Mouse (Mus musculus) mouse trophoblast stem cell (cell line): Measurements from ENCODE around the gene Kazald1.

Experiments used
- in situ Hi-C, 2 experiments: fragments of 300-500 bp; cut with MseI, MboI; formaldehyde crosslinking; loops; 2 replicates in 1 of 2; 3 replicates in 1 of 2; pipeline ENCODE4 v1.15.1; 2025

Kazald1 gene

DNA sequence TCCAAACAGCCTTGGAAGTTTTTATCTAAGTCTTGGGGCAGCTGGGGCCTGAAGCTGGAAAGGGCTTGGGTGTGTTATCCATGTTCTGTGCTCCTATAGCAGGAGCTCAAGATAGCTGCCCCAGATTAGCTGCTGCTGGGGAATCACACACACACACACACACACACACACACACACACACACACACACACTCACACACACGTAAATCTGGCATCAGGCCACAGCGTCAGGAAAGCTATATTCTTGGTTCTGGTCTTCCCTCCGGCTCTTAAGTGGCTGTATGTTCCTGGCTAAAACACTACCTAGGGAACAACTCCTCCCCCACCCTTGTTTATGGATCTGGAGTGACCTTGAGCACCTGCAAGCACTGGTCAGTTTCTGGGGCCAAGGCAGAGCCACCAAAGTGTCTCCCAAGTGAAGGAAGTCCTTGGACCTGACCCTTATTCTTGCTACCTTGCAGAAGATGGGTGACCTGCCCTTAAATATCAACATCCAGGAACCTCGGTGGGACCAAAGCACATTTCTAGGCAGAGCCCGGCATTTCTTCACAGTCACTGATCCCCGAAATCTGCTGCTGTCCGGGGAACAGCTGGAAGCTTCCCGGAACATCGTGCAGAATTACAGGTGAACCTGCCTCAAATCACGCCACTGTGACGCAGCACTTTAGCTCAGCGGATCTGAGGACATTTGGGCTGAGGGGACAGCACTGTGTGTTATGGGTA is 26.2 kb upstream of the Kazald1 start:
- in situ Hi-C loops, result no loop called here

DNA sequence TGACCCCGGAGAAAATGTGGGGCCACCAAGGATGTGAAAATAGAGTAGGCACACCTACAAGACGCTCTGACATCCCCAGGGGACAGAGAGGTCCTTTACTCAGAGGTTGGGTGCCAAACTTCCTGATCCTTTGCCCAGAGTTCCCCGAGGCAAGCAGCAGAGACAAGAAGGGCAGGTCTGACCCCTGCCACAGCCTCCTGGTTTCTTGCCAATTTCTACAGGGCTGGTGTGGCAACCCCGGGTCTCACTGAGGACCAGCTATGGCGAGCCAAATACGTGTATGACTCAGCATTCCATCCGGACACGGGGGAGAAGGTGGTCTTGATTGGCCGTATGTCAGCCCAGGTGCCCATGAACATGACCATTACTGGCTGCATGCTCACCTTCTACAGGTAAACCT is 25.5 kb upstream of the Kazald1 start:
- in situ Hi-C loops, result no loop called here

DNA sequence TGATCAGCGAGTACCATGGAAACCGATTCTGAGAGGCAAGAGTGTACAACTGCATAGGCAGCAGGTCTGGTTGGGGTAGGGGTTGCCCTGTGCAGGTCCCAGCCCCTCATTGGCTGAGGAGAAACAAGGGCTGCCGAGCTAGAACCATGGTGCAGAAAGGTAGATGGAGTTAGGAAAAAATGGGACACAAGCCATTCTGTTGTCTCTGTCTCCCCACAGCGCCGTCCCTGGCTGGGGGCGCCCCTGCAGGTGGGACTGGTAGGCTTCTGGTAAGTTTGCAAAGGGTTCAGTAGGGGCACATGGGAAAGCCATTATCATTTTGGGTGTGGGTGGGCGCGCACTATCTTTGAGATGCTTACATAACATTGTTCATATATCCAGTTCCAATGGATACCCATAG is 21.6 kb upstream of the Kazald1 start:
- in situ Hi-C loops, result no loop called here

DNA sequence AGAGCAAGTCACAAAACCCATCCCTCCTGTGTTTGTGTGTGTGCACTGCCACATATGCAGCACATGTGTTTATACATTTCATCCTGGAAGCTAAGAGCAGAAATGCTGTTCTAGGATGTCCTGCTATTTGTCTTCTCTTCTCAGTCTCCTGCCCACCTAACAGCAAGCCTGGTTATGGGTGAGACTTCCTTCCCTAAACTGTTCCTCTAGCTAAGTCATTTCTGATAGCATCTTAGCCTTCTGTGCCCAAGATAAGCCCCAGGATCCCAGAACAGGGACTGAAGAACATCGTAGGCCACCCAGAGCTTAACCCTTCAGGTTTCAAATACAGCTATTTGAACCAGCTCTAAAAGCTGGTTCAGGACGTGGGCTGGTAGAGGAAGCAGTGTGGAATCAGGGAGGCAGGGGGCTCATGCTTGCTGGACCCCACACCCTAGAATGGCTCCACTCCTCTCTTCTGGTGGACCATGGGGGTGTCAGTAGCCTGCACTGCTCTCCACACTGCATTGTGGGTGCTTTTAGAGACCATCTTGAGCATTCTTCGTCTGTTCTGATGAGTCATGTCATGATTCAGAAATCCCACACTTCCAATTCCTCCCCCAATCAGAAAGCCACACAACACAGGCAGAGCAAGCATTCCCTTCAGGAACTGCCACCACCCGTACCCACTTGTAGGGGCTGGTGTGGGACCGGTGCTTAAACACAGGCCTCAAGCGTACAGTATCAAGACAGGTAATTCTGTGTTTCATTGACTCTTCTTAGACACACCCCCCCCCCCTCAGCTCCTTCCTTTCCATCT is 19.9 kb upstream of the Kazald1 start:
- in situ Hi-C loops, result no loop called here

DNA sequence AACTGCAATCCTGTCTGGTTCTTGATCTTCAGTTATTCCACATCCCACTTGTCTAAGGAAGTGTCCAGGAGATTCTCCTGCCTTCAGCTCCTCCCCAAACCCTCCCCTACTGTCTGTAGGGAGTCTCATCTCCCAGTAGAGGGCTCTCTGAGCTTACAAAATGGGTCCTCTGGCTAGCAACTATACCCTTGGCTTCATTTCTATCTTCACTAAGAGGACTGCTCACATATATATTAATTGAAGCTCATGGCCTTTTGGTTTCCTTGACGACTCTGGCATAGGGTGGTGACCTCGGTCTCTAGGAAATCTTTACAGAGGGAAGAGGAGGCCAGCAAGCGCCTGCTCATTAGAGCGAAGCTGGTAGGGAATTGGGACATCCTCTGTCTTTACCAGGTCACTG is 18.7 kb upstream of the Kazald1 start:
- in situ Hi-C loops, result no loop called here

DNA sequence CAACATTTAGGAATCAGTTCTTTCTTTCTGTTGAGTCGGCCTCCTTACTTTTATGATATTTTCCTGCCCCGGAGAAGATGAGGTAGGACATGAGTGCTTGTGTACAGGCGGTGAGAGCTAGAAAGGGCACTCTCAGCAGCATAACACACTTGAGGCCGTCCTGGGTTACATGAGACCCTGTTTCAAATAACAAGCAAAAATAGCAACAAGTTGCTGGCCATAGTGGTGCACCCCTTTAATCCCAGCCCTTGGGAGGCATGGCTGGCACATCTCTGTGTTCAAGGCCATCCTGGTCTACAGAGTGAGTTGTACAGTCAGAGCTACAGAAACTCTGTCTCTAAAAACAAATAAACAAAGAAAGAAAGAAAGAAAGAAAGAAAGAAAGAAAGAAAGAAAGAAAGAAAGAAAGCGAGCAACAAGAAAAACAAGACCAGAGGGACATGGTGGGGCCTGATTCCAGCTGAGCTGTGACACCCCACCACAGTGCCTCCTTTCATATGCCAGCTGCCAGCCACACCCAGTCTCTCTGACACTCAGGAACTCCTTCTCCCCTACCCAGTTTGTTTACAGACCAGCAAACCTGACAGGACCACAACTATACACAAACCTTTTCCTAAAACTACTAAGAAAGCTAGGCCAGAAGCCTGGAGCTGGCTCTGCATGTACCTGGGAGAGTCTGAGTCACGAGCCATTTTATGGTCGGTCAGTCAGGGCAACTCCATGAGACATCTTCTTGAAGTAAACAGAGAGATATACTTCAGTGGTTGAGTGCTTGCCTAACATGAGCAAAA is 17.9 kb upstream of the Kazald1 start:
- in situ Hi-C loops, result no loop called here

DNA sequence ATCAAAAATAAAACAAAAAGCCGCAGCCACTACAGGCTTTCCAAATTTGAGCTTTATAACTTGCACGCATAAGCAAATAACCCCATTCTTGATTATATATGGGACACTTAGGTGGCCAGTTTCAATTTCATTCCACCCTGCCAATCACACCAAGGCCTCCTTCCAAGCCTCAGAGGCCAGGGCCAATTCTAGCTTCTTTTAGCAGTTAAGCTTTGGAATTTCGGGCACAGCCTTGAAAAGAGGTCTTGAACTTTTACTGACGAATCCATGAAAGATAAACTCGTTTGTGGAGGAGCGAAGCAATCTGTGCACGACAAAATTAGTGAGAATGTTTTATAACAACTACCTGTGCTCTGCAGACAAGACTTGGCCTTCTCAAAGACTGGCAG is 17.3 kb upstream of the Kazald1 start:
- in situ Hi-C loops, result no loop called here

DNA sequence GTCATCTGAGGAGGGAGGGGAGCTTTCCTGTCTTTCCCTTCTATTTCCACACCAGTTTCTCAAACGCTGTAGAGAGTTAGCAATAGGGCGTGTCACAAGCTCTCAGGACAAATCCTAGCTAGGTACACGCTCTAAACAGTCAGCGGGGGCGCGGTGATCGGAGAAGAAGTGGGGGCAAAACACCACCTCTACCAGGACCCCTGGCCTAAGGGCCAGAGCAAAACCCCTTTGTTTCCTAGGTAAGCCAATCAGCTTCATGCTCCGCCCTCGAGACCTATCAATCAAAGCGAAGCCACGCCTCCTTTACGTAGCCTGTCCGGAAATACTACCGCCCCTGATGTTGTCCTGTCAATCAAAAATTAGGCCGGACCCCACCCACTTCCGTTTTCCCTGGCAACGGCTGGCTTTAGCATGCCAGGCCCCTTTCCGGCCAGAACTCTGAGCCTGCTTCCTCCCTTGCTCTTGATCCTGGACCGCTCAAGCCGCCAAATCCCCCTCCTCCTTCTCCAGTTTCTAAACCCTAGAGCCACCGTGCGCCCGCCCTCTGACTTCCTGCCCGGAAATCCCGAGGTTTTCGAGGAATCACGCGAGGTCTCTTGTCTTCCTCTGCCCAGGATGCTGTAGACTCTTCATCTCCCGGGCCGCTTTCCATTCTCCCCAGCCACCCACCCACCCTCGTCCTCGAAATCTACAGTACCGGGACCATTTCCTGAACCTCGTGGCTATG is 16.8 kb upstream of the Kazald1 start:
- in situ Hi-C loops, result no loop called here

DNA sequence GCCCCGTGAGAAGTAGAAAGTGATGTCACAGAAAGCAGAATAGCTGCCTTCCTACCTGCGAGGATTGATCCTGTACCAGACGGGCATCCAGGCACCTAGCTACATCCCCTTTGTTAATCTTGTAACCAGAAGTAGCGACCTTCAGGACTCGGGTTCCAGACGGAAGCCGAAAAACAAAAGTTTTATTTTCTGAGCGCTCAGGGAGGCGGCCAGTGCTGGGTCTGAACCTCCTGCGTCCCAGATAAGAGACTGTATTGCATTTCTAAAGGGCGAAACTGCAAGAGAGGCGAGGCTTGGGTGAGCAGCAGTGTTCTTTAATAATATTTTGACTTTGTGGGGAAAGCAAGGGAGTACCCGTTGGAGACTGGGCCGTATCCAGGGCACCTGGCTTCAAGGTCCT is 16.2 kb upstream of the Kazald1 start:
- in situ Hi-C loops, result no loop called here

DNA sequence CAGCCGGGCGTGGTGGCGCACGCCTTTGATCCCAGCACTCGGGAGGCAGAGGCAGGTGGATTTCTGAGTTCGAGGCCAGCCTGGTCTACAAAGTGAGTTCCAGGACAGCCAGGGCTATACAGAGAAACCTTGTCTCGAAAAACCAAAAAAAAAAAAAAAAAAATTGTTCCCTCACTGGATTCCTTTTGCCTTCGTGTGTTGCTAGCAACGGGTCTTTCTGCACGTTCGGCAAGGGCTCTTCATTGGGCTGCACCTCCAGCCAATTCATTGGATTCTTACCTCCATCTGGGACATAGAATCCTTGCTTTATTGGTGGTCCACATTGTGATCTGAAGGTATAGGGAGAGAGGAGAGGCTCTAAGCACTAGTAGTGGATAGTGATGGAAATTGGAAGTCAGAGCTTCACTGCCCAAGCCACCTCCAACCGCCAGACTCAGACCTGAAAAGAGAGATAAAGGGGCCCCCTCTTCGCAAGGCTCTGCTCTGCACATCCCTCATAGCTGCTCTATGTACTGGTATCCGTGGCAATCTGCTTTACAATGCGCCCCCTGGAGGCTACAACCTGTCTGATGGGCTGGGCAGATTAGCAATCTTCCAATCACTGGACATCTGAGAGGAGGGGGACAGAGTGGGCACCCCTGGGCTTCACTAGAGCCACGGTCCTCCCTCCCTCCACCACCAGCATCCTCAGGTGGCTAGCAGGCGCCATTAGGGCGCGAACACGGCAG is 11.3 kb upstream of the Kazald1 start:
- in situ Hi-C loops, result no loop called here

DNA sequence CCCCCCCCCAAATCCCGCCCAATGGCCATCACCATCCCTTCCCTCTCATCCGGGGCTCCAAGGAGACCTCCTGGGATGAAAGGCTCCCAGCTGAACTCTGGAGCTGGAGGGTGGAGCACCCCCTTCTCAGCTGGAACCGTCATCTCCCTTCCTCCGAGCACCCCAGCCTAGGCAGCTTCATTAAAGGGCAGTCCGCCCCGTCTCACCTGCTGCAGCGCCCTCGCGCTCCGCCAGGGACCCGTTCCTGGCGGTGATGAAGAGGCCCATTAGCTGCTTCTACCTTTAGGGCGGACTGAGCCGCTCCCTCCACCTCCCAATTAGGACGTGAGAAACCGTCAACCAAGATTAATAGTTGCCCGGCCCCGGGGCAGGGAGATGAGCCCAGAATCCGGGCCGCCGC is 9.8 kb upstream of the Kazald1 start:
- in situ Hi-C loops, result no loop called here

DNA sequence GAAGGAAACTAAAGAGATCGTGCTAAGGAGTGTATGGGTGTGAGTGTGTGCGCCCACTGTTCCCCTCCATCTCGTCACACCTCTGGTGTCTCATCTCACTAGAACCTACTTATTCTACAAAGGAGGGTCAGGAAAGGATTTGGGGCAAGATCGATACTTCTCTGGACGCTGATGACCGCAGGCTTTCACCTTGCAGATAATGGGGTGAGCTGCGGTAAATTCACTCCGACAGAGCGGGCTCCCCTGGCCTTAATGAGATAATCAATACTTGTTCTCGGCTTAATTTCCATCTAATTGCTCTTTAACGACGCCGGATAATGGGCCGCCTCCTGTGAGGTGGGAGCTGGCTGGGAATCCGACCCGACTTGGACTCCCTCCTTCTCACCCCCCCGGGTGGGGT is 7.9 kb upstream of the Kazald1 start:
- in situ Hi-C loops, result no loop called here

DNA sequence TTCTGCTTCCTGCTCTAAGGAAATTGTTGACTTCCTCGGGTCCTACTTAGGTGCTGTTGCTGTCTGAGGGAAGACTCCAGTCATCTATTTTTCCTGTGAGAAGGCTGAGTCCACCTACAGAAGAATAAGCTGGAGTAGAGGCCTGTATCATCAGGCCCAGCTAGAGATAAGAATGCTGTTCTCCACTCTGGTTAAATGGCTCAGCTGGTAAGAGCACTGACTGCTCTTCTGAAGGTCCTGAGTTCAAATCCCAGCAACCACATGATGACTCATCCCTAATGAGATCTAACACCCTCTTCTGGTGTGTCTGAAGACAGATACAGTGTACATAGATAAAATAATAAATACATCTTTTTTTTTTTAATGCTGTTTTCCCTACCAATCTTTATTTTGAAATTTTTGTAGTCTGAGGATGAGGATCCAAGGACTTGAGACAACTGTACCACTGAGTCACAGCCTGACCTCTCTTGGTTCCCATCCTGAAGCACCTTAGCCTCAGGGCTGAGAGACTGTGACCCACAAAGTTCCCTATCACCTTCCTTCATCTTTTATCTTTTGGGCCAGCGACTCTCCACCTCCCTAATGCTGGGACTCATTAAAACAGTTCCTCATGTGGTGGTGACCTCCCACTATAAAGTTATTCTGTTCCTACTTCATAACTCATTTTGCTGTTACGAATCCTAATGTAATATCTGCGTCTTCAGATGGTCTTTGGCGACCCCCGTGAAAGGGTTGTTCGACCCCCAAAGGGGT is 7.1 kb upstream of the Kazald1 start:
- in situ Hi-C loops, result no loop called here

DNA sequence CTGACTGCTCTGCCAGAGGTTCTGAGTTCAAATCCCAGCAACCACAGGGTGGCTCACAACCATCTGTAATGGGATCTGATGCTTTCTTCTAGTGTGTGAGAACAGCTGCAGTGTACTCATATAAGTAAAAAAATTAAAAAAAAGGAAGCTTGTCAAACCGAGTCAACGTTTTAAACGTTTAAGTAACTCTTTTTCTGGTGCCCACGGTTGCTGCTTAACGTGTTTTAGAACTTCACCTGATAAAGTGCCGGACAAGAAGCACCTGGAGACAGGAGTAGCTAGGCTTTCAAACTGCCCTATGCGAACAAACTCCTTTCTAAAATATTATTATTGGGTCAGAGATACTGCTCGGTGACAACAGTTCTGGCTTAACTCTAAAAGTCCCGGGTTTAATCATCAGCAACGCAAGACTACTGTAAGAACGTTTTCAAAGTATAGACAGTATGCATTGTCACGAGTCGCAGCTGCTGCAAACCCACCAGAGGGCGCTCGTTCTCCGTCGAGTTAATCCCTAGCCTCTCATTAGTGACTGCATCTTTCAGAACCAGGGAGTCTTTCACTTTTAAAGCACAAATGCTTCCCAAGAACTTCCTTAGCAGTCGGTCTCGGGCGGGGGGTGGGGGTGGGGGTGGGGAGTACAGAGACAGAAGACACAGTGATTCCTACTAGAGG is 1.0 kb upstream of the Kazald1 start:
- in situ Hi-C loops, result no loop called here

DNA sequence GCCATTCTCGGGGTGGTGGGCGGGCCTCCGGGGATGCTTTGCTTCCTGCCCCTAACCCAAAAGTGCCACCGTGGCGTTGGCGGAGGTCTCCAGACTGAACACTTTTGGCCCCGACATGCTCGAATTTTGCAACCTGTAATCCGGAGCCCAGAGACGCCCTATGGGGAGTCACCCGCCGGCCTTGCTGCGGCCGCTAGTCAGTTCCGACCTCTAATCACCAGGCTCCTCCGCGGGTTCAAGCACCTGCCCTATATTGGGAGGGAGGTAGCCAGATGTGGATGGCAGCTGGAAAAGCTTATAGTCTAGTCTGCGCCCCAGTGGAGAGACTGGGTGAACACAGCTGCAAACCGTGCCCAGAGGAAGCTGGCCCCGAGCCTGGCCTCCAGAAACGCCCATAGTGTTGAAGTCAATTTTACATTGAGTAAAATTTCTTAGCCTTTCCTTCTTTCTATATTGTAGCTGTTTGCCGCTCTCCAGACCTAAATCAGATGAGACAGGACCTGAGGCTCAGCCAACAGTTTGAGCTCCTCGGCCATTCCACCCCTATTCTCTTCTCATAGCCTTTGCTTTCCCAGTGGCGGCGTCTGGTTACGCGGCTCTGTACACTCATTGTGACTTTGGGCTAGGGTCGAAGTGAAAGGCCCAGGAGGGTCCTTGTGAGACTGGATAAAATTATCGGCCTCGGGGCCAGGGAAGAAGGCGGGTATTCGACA is 438 bp downstream of the Kazald1 start:
- in situ Hi-C loops, result no loop called here

DNA sequence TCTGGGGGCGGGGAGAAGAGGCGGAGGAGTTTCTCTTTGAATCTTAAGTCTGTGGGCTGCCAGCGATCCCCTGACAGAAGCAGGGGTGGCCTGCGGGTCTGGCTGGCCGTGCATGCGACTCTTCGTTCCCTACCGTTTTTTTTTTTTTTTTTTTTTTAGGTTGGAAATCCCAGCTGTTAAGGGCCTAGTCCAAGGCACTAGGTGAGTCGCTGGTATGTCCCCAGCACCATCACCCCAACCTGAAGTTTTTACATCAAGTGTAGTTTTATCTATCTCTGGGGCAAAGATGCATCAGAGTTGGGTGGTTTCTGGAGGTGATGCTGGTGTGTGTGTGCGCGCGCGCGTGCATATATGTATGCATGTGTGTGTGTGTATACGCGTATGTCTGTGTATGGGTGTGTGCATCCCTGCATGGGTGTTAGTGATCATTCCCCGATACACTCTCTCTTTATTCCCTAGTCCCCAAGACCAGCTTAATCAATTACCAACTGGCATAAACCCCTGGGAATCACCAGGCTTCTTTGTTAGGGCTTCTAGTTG is 1.1 kb downstream of the Kazald1 start:
- in situ Hi-C loops, result no loop called here

DNA sequence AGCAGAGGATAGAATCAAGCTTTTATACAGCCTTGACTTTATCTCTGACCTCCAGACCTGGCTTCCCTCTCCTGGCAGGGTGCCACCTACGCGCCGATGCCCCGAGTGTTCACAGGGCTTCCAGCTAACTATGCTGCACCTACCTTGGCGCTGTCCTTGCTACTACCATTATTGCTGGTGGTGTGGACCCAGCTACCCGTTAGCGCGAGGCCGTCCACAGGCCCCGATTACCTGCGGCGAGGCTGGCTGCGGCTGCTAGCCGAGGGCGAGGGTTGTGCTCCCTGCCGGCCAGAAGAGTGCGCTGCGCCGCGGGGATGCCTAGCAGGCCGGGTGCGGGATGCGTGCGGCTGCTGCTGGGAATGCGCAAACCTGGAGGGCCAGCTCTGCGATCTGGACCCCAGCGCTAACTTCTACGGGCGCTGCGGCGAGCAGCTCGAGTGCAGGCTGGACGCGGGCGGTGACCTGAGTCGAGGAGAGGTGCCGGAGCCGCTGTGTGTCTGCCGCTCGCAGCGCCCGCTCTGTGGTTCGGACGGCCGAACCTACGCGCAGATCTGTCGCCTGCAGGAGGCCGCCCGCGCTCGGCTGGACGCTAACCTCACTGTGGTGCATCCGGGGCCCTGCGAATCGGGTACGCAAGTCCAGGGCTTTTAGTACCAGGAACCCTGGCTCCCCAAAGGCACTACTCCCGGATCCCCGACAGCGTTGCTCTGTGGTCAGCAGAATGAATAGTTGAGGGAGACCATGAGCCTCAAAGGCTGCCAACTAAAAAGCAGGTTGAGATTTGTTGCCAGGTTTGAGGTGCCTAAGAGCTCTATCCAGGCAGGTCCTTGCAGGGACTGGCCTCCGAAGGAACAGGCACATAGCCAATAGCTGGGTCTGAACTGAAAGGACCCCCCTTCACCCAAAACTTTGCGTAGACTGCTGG is 1.8 kb downstream of the Kazald1 start:
- in situ Hi-C loops, result no loop called here
